Mouse (Mus musculus) T-helper 17 cell (primary cell): ENCODE results near the gene Fbxl17.

ENCODE experiments used
- in situ Hi-C, 2 experiments: fragments of 300-600 bp; cut with MboI, MseI; formaldehyde crosslinking; loops; 1 replicate in 1 of 2; 2 replicates in 1 of 2; pipeline ENCODE4 v1.15.1; 2025; ENCODE audit warnings: high pct_unique_total_duplicates in 2 of 2

The Fbxl17 gene

DNA sequence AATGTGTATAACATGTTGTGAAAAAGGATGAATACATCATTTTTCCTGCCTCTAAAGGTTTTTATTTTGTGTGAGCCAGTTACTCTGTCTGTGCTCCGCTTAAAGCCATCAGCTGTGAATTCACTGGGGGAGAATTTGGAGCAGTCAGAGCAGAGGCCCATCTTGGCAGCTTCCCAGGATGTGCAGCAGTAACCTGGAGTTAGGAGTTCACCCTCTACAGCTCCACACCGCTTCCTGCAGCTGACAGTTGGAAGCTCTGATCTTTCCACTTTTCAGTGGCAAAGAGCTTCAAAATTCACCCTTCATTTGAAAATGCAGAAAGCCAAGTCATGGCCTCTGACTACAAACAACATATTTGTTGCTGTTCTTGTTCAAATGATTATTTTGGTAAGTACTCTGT is 212.4 kb downstream of the Fbxl17 start:
- in situ Hi-C loops = no loop called here

DNA sequence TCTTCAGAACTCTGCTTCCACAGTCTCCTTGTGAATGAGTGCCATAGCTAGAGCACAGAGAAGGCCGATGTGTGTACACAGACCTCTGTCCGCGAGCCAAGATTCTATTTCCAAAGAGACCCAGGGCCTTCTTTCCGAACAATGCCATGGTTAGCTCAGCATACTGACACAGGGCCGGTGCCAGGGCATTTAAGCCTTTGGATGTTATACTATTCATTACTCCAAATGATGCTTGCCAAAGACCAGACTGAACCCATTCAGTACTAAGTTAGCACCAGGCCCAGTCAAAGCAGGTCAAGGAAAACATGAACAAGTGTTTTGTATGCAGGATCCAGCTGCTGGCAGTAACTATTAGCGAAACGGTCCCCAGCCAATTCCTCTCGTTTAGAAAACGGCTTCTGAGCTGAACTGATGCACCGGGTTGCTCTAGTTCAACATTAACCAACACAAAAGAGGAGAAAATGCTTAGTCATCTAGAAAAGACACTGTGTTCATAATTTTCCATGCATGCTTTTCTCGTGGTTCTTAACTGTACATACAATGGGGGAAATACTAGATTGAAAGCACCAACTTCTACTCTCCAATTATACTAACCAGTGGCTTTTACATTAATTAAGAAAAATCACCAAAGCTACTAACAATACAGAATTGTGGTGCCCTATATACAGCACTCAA is 214.4 kb downstream of the Fbxl17 start:
- in situ Hi-C loops = no loop called here

DNA sequence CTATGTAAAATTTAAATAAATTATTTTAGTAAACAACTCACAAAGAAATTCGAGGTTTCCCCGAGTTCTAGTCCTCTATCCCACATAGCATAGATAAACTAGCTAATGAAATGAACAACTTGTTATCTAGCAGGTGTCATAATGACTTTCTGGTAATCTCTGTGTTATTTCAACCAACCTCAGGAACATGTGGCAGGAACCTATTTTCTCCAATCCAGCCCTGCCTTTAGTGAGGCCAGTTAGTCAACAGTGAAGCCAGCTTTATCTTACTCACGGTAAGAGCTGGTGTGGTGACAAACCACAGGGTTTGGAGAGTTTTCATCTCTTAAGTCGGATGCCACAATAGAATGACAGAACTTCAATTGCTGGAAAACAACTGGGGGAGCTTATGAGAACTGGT is 215.7 kb downstream of the Fbxl17 start:
- in situ Hi-C loops = no loop called here

DNA sequence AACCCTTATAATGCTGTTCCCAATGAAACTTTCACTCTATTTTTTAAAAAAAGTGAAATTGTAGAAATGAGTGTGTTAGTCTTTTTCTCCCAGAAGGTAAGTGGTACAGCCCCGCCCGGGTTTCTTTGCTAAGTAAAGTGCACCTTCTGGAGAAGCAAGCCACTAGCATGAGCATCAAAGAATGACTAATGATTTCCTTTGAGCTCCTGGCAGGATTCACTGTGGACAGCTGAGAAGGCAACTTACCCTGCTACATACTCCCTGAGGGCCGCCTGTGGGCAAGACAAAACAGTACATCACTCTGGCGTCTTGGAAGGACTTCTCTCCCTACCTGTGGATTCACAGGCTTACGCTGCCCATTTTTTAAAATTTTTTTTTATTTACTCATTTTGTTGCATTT is 217.8 kb downstream of the Fbxl17 start:
- in situ Hi-C loops = no loop called here

DNA sequence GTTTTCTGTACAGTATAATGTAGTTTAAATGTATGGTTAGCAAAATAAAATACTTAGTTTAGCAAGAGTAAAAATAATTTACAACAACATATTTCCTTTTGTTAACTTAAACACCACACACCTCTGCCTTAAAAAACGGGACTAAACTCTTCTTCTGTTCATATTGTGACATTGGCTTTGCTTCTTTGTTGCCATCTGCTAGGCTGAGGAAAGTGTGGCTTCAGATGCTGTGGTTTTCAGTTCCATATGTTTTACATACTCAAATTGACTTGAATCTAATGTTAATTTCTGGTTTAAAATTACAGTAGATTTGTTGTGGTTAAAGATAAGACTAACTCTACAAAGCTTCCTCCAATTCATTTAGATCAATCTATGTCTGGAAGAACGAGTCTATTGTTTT is 218.8 kb downstream of the Fbxl17 start:
- in situ Hi-C loops = no loop called here

DNA sequence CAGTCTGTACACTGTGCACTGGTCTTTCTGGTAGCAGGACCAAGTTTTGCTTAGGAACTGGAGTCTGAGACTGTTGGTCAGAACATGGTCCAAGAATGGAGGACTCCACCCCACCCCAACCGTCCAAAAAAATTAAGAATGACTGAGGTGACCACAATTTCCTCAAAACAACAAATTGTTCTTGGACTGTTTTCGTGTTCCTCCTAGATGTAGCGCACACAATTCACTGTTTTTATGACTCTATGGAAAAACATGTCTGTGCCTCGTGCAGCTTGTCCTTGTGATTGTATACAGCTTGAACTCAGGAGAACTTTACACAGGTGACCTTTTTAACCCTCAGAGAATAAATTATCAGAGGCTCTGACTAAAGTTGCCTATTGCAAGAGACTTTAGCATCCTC is 220.7 kb downstream of the Fbxl17 start:
- in situ Hi-C loops = no loop called here

DNA sequence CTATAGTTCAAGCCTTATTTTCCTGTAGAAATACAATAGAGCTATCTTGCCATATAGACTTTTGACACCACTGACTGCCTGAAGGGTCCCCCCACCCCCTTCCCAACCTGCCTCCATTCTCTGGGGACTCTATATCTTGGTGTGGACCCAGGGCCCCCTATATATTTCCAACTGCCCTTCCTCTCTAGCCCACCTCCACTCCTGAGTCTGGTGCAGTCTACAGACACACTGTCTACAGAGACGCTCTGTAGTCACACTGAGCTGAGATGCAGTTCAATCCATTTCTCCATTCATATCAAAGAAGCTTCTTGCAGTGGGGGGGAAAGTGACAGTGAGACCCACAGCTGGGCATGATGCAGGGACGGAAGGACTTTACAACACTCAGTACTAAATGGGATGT is 226.5 kb downstream of the Fbxl17 start:
- in situ Hi-C loops = no loop called here

DNA sequence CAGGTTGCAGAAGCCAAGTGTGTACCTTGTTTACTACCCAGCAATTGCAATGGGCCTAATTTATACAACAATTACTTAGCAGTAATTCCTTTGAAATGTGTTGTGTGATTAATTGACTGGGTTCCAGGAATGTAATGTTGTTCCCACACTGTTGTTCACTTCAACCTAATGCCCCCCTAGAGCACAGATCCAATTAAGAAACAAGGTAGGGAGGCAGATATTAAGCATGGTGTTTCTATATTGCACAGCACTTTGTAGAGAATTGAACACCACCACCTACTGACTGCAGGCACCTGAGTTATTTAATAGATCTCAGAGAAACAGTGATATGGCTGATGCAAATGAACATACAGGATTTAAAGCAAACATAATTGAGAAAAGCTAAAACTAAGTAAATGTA is 226.9 kb downstream of the Fbxl17 start:
- in situ Hi-C loops = no loop called here

DNA sequence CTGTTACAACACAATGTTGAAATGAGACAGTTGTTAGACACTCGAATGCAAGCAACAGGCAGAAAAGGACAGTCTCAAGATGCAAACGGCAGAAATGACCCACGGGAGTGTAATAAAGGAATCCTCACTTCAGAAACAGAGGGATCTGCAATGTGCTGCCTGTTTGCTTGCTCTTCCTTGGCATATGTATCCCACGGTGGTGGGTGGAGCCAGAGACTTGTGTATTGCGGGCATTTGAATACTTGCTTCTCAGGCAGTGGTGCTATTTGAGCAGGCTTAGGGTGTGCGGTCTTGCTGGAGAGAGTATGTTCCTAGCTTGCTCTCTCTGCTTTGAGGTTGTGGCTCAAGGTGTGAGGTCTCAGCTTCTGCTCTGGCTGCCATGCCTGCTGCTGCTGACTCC is 228.8 kb downstream of the Fbxl17 start:
- in situ Hi-C loops = no loop called here

DNA sequence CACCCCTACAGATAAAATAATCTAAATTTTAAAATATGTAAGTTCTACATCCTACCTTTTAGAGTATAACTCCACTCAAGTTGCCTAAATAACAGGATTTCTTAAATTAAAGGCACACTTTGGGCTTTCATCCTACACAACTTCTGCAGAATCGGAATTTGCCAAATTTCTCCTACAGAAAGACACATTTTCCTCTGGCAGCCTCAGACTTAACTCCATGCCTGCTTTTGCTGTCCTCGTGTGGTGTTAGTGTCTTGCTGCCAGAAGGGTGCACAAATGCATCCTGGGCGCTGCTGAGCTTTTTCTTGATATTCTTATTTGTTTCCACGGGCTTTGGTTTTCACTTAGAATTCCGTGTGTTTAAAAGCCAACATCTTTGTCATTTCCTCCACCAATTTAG is 229.3 kb downstream of the Fbxl17 start:
- in situ Hi-C loops = no loop called here

DNA sequence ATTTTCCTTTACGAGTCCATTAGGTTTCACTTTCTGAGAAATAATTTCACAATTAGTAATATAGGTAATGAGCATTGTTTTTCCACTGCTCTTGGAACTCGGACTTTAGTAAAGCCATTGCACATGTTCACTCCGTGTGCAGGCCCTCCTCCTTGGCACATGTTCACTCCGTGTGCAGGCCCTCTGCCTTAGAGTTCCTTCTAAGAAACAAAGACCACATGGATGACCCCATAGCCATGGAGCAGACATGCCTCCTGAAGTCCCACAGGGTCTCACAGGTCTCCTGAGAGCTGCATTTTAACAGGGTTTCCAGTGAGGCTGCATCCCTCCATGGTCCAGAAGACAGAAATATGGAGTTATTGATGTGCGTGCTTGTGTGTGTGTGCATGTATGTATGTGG is 237.1 kb downstream of the Fbxl17 start:
- in situ Hi-C loops = no loop called here

DNA sequence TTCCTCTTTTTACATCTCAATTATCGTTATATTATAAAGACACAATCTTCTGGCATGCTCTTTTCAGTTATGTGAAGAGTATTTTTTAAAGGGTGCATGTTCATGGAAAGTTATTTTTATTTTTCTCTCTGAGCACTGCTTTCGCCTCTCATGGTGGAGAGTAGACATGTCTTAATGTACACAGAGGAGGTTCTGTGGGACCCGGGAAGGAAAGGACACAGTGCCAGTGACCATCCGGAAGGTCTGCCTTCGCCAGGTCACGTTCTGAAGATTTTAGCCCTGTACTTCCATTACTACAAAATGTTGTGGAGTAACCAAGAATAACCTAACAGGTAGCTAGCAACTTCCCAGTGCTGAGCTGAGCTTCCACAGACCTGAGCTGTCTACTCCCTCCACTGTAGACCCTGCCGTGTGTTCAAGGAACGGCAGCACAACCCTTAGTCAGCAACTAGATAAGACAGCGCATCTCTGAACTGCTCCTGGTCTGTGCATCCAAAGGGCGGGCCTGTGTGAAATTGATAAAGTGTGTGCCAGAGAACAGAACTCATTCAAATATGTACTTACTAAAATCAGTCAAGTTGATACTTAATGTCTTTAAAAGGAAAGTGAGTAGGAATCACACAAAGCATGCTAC is 238.2 kb downstream of the Fbxl17 start:
- in situ Hi-C loops = no loop called here

DNA sequence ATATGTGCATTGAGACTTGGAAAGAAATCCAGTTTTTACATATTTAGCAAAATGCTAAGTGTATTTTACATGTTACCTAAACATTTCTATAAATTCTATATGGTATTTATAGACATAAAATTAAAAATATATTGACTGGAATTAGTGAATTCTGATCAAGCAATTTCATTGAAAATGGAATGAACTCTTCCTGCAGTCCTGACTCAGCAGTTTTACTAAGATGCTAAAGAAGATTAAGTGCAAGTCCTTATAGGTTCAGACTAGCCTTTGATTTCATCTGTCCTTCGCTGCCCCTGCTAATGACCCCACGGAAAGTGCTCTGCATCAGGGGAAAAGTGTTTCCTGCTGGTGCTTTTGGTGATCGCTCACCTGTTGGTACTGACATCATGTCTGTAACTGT is 240.7 kb downstream of the Fbxl17 start:
- in situ Hi-C loops = no loop called here

DNA sequence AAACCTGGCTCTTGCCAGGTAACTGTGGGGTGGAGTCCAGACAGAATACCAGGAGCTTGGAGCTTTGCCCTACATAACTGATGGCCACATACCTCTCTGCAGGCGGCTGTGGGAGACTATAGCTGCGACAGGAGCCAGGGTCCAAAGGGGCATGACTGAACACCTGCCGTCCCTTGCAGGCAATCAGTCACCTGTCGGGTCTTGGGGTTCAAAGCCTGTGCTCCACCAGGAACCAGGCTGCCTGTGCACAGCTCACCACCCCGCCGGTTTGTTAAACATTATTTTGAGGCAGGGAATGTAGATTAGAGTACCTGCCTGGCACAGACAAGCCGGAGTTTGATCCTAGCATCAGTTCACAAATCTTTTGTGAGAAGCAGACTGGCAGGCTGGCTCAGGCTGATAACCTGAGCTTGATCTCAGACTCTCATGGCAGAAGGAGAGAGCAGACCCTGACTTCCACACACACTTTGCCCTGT is 253.6 kb downstream of the Fbxl17 start:
- in situ Hi-C loops = no loop called here

DNA sequence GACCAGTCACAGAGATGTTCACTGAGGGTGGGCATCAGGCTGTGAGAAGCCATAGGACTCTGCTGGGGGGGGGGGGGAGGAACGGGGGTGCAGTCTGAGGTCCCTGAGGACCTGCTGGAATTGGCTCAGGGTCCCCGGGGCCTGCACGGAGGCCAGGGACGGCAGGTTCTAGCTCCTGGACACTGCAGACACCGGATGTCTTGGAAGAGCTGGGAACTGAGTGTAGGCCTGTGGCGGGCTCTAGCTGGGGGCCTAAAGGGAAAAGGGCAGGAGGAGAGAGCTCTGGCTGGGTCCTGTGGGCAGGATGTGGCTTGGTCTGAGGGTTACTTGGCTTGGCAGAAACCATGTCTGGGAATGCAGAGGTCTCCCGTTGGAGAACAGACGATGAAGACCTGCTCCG is 254.3 kb downstream of the Fbxl17 start:
- in situ Hi-C loops = no loop called here

DNA sequence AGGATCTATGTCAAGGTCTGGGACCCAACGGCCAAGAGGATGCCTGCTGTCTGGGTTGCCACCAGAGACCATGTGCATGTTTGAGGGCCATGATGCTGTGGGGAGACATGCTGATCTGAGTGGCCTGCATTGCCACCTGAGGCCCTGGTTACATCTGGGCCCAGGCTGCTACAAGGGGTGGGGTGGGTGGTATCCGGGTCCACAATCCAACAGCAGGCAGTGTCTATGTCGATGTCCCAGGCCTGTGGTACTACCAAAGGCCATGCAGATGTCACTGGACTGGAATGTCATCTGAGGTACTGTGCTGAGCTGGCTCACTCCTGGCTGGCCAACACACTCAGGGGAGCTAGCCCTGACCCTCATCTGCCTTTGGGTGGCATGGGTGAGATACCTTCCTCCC is 257.1 kb downstream of the Fbxl17 start:
- in situ Hi-C loops = no loop called here

DNA sequence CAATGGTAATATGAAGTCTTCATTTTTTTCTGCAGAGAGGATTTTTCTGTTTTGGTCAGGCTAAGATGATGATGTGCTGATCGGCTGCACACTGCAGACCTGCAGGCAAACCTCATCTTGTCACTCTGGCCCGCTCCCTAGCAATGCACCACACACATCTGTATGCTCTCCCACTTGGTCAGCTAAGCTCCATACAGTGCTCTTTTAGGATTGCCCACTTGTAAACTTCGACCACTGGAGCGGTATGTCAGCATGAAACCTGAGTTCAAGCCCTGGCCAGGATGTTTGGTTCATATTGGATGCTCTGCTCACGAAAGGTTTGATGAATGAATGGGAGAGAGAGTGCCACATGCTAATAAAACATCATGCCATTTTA is 259.1 kb downstream of the Fbxl17 start:
- in situ Hi-C loops = no loop called here

DNA sequence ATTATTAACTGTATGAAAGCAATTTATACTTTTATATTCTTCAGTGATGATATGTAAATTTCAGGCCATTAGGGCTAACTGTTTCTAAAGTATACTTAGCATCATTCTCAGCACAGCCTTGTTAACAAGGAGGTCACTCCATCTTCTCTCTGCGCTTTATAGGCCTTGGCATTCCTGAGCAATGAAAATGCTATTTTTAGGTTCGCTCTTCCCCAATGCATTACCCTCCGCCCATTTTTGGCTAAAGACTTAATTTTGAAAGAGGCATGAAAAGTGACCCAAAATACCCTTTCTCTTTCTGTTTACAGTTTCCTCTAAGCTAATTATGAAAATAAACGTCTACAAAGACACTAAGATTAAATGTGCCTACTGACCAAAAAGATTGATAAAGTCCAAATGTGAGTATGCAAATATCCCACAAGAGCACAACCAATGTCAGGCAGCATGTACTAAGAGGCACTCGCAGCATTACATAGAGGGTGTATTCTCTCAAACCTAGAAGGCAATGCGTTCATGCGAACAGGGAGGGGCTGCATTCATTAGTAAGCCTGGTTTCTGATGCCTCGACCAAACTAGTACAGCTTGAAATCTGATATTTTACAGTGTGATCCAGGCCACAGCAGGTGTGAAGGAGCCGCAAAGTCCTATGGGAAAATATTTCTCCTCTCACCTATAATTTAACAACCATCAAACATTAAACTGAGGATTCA is 259.6 kb downstream of the Fbxl17 start:
- in situ Hi-C loops = no loop called here

DNA sequence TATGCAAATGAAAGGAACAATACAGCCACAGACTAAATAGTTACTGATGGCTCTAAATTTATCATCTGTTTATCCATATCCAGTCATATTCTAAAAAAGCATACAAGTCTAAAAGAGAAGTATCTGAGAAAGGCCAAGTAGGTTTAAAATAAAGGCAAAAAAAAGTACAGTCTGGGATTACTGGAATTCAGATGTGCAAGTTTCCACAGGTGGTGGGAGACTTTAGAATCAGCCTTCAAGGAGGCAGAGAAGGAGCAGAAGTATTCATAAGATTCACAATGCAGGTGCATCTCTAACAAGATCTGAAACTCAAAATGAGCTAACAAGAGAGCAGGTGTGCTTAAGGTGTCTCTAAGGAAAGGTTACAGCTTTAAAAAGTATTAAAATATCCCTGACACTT is 263.0 kb downstream of the Fbxl17 start:
- in situ Hi-C loops = loop anchor here in 1 of 2 experiments (10.0 kb wide), 1 partner anchor 858 kb away; no protein-coding TSS in a partner anchor

DNA sequence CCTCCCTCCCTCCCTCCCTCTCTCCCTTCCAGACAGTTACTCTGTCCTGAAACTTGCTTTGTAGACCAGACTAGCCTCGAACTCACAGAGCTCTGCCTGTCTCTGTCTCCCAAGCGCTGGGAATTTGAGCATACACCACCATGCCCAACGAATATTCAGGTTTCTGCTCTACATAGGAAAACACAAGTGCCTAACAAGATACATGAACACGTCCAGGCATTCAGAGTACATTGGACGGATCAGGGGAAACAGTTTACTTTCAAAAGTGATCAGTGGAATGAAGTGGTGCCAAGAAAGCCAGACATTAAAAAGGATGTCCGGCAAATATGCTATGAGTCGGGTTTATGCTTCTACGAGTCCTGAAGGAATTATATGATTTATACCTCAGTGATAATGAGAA is 263.6 kb downstream of the Fbxl17 start:
- in situ Hi-C loops = loop anchor here in 1 of 2 experiments (10.0 kb wide), 1 partner anchor 859 kb away; no protein-coding TSS in a partner anchor

DNA sequence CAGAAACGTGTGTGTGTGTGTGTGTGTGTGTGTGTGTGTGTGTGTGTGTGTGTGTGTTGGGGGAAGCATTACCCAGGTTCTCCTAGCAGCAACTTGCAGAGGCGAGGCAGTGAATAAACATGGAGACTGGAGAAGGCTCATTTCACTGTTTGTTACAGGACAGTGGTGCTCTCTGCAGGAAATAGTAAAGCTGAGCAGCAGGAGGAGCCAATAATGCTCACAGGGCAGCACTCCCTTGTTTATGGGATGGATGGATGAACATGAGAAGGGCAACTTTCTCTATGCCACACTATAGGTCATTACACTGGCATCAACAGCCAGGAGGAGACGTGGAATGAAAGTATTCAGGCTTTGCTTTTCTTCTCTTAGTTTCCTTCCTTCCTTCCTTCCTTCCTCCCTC is 264.0 kb downstream of the Fbxl17 start:
- in situ Hi-C loops = loop anchor here in 1 of 2 experiments (10.0 kb wide), 1 partner anchor 859 kb away; no protein-coding TSS in a partner anchor

DNA sequence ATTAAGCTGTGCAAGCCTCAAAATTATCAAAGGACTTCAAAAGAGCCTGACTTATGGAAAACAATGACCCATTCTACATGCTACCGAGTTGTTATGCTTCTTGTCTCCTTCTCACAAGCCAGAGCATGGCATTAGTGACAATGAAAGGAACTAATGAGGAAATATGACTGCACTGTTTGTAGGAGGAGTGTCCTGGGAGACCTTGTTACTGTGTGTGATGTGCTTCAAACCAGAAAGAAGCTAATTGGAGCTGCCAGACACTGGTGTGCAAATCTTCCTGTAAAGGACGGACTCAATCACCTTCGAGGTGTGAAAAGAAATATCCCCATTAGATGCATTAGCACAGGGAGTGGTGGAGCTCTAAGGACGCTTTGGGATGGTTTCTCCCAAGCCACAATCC is 270.7 kb downstream of the Fbxl17 start:
- in situ Hi-C loops = no loop called here

DNA sequence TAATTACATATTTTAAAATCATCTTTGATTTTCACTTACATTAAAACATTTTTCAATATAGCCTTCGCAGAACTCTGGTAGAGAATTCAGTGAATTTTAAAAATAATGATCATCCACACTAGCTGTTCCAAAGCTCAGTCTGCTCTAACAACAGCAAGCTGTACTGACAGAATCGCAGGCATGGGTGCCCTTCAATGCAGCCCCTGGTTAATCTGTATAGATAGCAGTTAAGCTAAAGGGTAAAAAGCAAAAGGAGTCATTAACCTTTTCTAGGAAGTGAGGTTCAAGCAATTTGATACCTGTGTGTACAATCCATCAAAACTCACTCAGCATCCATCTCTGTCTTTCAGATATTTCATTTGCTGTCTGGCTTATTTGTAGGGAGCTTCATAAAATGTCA is 273.4 kb downstream of the Fbxl17 start:
- in situ Hi-C loops = no loop called here
